Mouse (Mus musculus) liver, embryonic 14.5 days (tissue): Measurements from ENCODE around the gene Prpf8.

Experiments
- CTCF ChIP-seq: IDR thresholded peaks from 2 replicates; pipeline ENCODE4 v1.5.1; 2016; ENCODE audit warnings: antibody characterized with exemption, low read depth, control low read depth
- EP300 ChIP-seq: IDR thresholded peaks from 2 replicates; pipeline ENCODE4 v1.6.1; 2016; ENCODE audit warnings: antibody characterized with exemption, low read depth

DNA sequence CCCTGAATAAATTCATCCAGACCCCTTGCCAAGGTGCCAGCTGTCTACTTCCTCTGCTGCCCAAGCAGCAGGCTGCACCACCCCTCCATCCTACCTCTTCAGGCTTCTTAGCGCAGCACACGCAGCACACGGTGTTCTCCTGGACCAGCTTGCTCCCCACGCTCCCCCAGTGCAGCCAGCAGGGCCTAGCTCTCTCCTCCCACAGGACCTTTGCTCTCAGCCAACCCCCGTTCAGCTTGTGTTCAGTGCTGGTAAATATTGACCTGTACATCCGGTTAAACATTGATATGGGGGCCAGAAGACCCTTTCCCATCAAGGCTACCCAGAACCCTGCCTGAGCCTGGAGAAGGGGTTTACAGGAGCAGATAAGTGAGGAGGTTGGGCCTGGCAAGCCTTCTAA is 47.3 kb upstream of the Prpf8 start, which contains the start of gene Serpinf2:
- TF ChIP-seq EP300 (0 out of 2 replicates have a peak, but pooled peaks have one; percentile 28), CTCF (no peak)
